Mouse (Mus musculus) testis, adult 2 months (tissue): Measurements from ENCODE around the gene Pip4k2b.

Source experiments
- CTCF ChIP-seq: fragments of 200-500 bp; IDR thresholded peaks from 2 replicates; pipeline ENCODE4 v1.5.1; 2012; ENCODE audit warnings: low read depth, mild to moderate bottlenecking, inconsistent platforms, low read length, moderate library complexity; ENCODE audit not compliant: control insufficient read depth, insufficient read depth, insufficient replicate concordance
- POLR2A ChIP-seq: fragments of 200-500 bp; IDR thresholded peaks from 2 replicates; pipeline ENCODE4 v1.6.1; 2012; ENCODE audit warnings: low read depth, mild to moderate bottlenecking, inconsistent platforms, low read length, moderate library complexity; ENCODE audit not compliant: control insufficient read depth

DNA sequence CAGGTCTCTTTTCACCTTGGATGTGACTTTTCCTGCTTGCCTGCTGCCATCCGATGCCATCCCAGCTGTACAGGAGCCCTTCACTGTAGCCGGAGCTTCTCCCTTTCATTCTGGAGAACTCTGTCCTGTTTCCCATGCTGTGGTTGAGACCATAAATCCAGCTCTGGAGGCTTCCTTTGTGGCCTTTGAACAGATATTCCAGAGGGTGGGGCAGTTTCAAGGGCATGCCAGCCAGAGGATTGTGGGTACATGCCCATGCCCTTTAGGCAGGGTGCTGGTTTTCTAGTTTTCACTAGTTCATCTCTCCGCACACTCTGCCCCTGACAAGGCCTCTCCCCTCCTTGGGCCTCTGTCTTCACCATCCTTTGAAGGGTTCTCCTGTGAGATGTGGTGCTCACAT lies 57.4 kb downstream of the Pip4k2b start:
- TF ChIP-seq CTCF (no peak), POLR2A (no peak)
